Mouse (Mus musculus) kidney, embryonic 16.5 days (tissue): ENCODE measurements around the gene Gm49320. TPM values are rescaled to one million over a fixed set of nuclear protein-coding genes. Genes with fewer than 3 reads are reported as not detected.

ENCODE experiments used
- ATAC-seq: fragments of 200-750 bp; cut with Nextera tagmentation; 2 replicates; pipeline ENCODE4 v1.8.0; 2017; ENCODE audit warnings: moderate TSS enrichment; ENCODE audit not compliant: low FRiP score, low TSS enrichment
- H3K27ac ChIP-seq: fragments of 300-500 bp; sonication (generic); 2 replicates; pipeline ENCODE4 v1.5.1; 2014; ENCODE audit warnings: low read length
- H3K27me3 ChIP-seq: fragments of 300-500 bp; sonication (generic); 2 replicates; pipeline ENCODE4 v1.6.1; 2014; ENCODE audit warnings: low read length, control low read depth, mixed read lengths; ENCODE audit not compliant: insufficient read depth
- H3K36me3 ChIP-seq: fragments of 300-500 bp; sonication (generic); 2 replicates; pipeline ENCODE4 v1.6.1; 2014; ENCODE audit warnings: low read length, control low read depth, mixed read lengths; ENCODE audit not compliant: insufficient read depth
- H3K4me1 ChIP-seq: fragments of 300-500 bp; sonication (generic); 2 replicates; pipeline ENCODE4 v1.6.1; 2014; ENCODE audit warnings: low read length, control low read depth, mixed read lengths; ENCODE audit not compliant: insufficient read depth
- H3K4me2 ChIP-seq: fragments of 300-500 bp; sonication (generic); replicated peaks from 2 replicates; pipeline ENCODE4 v1.6.1; 2014; ENCODE audit warnings: low read depth, low read length
- H3K4me3 ChIP-seq: fragments of 300-500 bp; sonication (generic); 2 replicates; pipeline ENCODE4 v1.5.1; 2014; ENCODE audit warnings: mild to moderate bottlenecking, low read length
- H3K9ac ChIP-seq: fragments of 300-500 bp; sonication (generic); replicated peaks from 2 replicates; pipeline ENCODE4 v1.6.1; 2014; ENCODE audit warnings: low read length
- H3K9me3 ChIP-seq: fragments of 300-500 bp; sonication (generic); 2 replicates; pipeline ENCODE4 v1.6.1; 2016; ENCODE audit warnings: low read length, control low read depth
- WGBS: fragments of 180-500 bp; shearing (Covaris S2); extraction: QIAGEN DNeasy Blood & Tissue Kit; methylation state at CpG from one replicate; pipeline ENCODE4 v1.1.7; 2014; 5-methylcytosine and 5-hydroxymethylcytosine counted together
- polyA plus RNA-seq: library from polyadenylated mRNA; unstranded; fragments of >200 nt; fragmentation: Nextera tagmentation; extraction: Ambion mirVana; gene quantifications from 2 replicates; pipeline ENCODE4 v1.2.1, GENCODE M21; 2015

Gm49320 gene
- polyA plus RNA-seq, 1 experiment from 2014 or later, result 1.2 TPM

GRCm38 (mm10) chr8:4207016-4207350 lies 31.7 kb upstream of the Gm49320 start:
- WGBS, result 54% methylated on average over 2 of the region's 2 CpGs
- Histone ChIP-seq H3K27ac (no peak overlapping the region), H3K27me3 (peaks cover 14% of the 10 kb centered on the region), H3K4me2 (no peak overlapping the region), H3K36me3 (peaks cover 14% of the 10 kb centered on the region; the same call in 1 of the 2 replicates), H3K4me1 (peaks cover 11% of the 10 kb centered on the region; the same call in 1 of the 2 replicates), H3K9ac (peak overlapping the region; percentile 23; the same call in 1 of the 2 replicates), H3K4me3 (no peak overlapping the region), H3K9me3 (peaks cover 6% of the 10 kb centered on the region; the same call in 1 of the 2 replicates)
- ATAC-seq, result no peak

GRCm38 (mm10) chr8:4211097-4211496 lies 27.6 kb upstream of the Gm49320 start:
- Histone ChIP-seq H3K9me3 (peaks cover 6% of the 10 kb centered on the region; the same call in 1 of the 2 replicates), H3K36me3 (peaks cover 14% of the 10 kb centered on the region; the same call in 1 of the 2 replicates), H3K9ac (no peak overlapping the region), H3K4me1 (peaks cover 35% of the 10 kb centered on the region), H3K4me3 (no peak overlapping the region), H3K27ac (no peak overlapping the region), H3K27me3 (peaks cover 18% of the 10 kb centered on the region), H3K4me2 (no peak overlapping the region)
- ATAC-seq, result no peak
- WGBS, result 82% methylated on average over 6 of the region's 6 CpGs

- peak; percentile 18 for ATAC-seq
- H3K27me3 ChIP-seq, result peaks cover 34% of the 10 kb centered on the region
- H3K4me3 ChIP-seq, result peak overlapping the region; percentile 49
- no peak overlapping the region for H3K27ac ChIP-seq
- peaks cover 6% of the 10 kb centered on the region; the same call in 1 of the 2 replicates for H3K9me3 ChIP-seq
- H3K36me3 ChIP-seq, result peaks cover 14% of the 10 kb centered on the region; the same call in 1 of the 2 replicates
- WGBS, result under 1% methylated on average over 24 of the region's 25 CpGs
- peak overlapping the region; percentile 62 for H3K9ac ChIP-seq
- H3K4me1 ChIP-seq, result peaks cover 30% of the 10 kb centered on the region
- peak overlapping the region; percentile 83 for H3K4me2 ChIP-seq
Observed at GRCm38 (mm10) chr8:4212809-4213209, 25.9 kb upstream of the Gm49320 start.

GRCm38 (mm10) chr8:4213210-4214005 lies 25.3 kb upstream of the Gm49320 start:
- ATAC-seq, result peak; percentile 63
- peaks cover 6% of the 10 kb centered on the region; the same call in 1 of the 2 replicates for H3K9me3 ChIP-seq
- peaks cover 39% of the 10 kb centered on the region for H3K27me3 ChIP-seq
- H3K4me3 ChIP-seq, result peak overlapping the region; percentile 49
- peak overlapping the region; percentile 83 for H3K4me2 ChIP-seq
- H3K9ac ChIP-seq, result peak overlapping the region; percentile 62
- 2% methylated on average over 18 of the region's 18 CpGs for WGBS
- H3K36me3 ChIP-seq, result peaks cover 14% of the 10 kb centered on the region; the same call in 1 of the 2 replicates
- peaks cover 30% of the 10 kb centered on the region for H3K4me1 ChIP-seq
- peak overlapping the region; percentile 65 for H3K27ac ChIP-seq

- Histone ChIP-seq H3K9me3 (peaks cover 3% of the 10 kb centered on the region; the same call in 1 of the 2 replicates), H3K27ac (peak overlapping the region; percentile 65), H3K4me3 (peak overlapping the region; percentile 49), H3K36me3 (peaks cover 11% of the 10 kb centered on the region; the same call in 1 of the 2 replicates), H3K9ac (peak overlapping the region; percentile 62), H3K4me1 (peaks cover 30% of the 10 kb centered on the region), H3K27me3 (peaks cover 39% of the 10 kb centered on the region), H3K4me2 (peak overlapping the region; percentile 83)
- WGBS, result 11% methylated on average over 33 of the region's 33 CpGs
- peak; percentile 53 for ATAC-seq
Observed at GRCm38 (mm10) chr8:4214006-4214980, 24.4 kb upstream of the Gm49320 start.

- H3K4me1 ChIP-seq, result peaks cover 30% of the 10 kb centered on the region
- no peak for ATAC-seq
- 8% methylated on average over 18 of the region's 18 CpGs for WGBS
- peak overlapping the region; percentile 46 for H3K4me3 ChIP-seq
- peak overlapping the region; percentile 66 for H3K4me2 ChIP-seq
- peaks cover 39% of the 10 kb centered on the region for H3K27me3 ChIP-seq
- no peaks in the 10 kb centered on the region for H3K36me3 ChIP-seq
- H3K9ac ChIP-seq, result peak overlapping the region; percentile 64
- H3K9me3 ChIP-seq, result no peaks in the 10 kb centered on the region
- no peak overlapping the region for H3K27ac ChIP-seq
Observed at GRCm38 (mm10) chr8:4216296-4216695, 22.4 kb upstream of the Gm49320 start.

- Histone ChIP-seq H3K36me3 (no peaks in the 10 kb centered on the region), H3K4me2 (peak within 1 kb of the TSS; percentile 66), H3K9ac (peak within 1 kb of the TSS; percentile 64), H3K27me3 (peaks cover 39% of the 10 kb centered on the region), H3K4me3 (peak within 1 kb of the TSS; percentile 46), H3K4me1 (peaks cover 30% of the 10 kb centered on the region), H3K27ac (no peak within 1 kb of the TSS), H3K9me3 (no peaks in the 10 kb centered on the region)
- 2% methylated on average over 44 of the region's 44 CpGs for WGBS
- peak; percentile 60 for ATAC-seq
Observed at GRCm38 (mm10) chr8:4216791-4217621, 21.7 kb upstream of the Gm49320 start, which contains the start of gene Prr36. Prr36 (minus strand) TSS chr8:4217459.

- ATAC-seq, result no peak
- Histone ChIP-seq H3K27ac (no peak overlapping the region), H3K4me1 (peaks cover 11% of the 10 kb centered on the region; the same call in 1 of the 2 replicates), H3K9ac (no peak overlapping the region), H3K4me2 (no peak overlapping the region), H3K27me3 (peaks cover 35% of the 10 kb centered on the region), H3K9me3 (no peaks in the 10 kb centered on the region), H3K36me3 (no peaks in the 10 kb centered on the region), H3K4me3 (no peak overlapping the region)
- WGBS, result 88% methylated on average over 3 of the region's 3 CpGs
Observed at GRCm38 (mm10) chr8:4219617-4220016, 19.0 kb upstream of the Gm49320 start.

- no peak overlapping the region for H3K9ac ChIP-seq
- peaks cover 6% of the 10 kb centered on the region for H3K4me1 ChIP-seq
- peaks cover 13% of the 10 kb centered on the region for H3K27me3 ChIP-seq
- H3K27ac ChIP-seq, result no peak overlapping the region
- no peak overlapping the region for H3K4me2 ChIP-seq
- H3K9me3 ChIP-seq, result no peaks in the 10 kb centered on the region
- no peak overlapping the region for H3K4me3 ChIP-seq
- ATAC-seq, result no peak
- no peaks in the 10 kb centered on the region for H3K36me3 ChIP-seq
Observed at GRCm38 (mm10) chr8:4222059-4222458, 16.6 kb upstream of the Gm49320 start.
